Mouse (Mus musculus) lung, adult 10 weeks (tissue): ENCODE measurements around the gene Trip12. TPM values are rescaled to one million over a fixed set of nuclear protein-coding genes. Genes with fewer than 3 reads are reported as not detected.

Experiments
- polyA plus RNA-seq: library from polyadenylated mRNA; stranded (reverse); fragments of 350-450 nt; fragmentation: Illumina TruSeq; extraction: RNeasy Lipid Tissue Mini Kit (QIAGEN cat#74804); gene quantifications from one replicate; pipeline ENCODE4 v1.2.3, GENCODE M21; 2014; ENCODE audit warnings: low read depth, low replicate concordance; ENCODE audit not compliant: insufficient read depth

Trip12 gene
- 37.2 TPM for polyA plus RNA-seq

DNA sequence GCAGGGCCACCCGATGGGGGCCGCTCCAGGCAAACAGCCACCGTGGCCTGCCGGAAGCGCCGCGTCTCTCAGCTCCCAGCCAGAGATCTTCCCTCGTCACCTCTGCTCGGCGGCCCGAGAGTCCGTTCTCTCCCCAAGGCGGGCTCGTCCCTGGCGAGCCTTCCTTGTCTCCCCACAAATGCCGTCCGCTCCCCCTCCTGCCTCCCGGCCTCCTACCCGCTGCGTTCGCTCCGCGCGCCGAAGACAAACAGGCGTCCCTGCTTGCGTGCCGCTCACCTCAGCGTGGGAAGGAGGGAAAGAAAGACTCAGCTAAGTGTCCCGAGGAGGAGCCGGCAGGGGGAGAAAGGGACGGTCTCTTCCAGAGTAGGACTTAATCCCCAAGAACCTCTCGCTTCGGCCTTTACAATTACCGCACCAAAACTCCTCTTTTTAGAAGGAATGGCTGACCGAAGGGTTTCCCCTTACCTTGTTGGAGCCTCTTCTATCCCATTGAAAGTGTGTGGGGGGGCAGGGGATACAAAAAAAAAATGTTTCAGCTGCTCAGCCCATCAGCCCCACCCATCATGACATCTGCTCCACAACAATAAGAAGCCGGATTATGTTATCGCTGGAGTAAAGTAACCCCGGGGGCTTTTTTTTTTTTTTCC, at the start of gene Trip12:
Gene Trip12 (minus strand): TSS at position 499 of the 647 bp plus-strand sequence.

DNA sequence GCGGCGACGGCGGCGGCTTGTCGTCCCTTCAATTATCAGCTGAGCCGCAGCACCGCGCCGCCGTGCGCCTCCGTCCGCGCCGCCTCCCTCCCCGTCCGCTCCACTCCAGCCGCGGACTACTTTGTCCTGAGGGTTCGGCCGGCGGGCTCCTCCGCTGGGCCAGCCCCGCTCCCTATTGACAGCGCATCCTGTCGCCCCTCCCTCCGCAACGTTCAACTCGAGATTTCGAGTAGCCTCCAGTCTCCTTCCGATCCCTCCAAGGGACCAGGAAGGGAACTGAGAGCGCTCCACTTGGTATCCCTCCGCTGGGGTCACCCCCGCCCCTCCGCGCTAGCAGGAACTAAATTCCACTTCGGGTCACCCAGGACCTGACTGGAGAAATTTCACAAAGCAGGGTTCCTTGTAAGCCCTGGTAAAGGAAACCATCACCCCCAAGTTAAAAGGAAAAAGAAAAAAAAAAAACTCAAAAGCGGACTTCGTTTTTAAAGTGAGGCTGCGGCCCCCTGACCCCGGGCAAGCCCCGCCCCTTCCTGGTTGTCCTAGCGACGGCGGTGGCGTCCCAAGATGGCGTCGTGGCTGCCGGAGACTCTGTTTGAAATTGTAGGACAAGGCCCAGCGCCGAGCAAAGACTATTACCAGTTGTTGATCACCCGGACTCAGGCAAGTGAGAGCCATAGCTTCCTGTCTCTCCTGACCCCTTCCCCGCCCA, 853 bp downstream of the Trip12 start, which contains the start of gene Fbxo36:
Gene Fbxo36 (plus strand): TSS at position 533 of the 709 bp plus-strand sequence.

GRCm38 (mm10) chr1:84695517-84696411, 144.6 kb downstream of the Trip12 start, which contains the start of gene Dner:
Gene Dner, minus strand, starts transcription at chr1:84696221.

Other genes with a start within 250 kb of the Trip12 start
- gene Dner, start 144.3 kb downstream of the Trip12 start, polyA plus RNA-seq, result 0.38 TPM
- gene Fbxo36, start 675 bp downstream of the Trip12 start, polyA plus RNA-seq, result 19.9 TPM
- gene Slc16a14, start 94.6 kb upstream of the Trip12 start, polyA plus RNA-seq, result not detected